Mouse (Mus musculus) neutrophil, adult 59 days (primary cell): ENCODE measurements around the gene Zfp958. TPM values are rescaled to one million over a fixed set of nuclear protein-coding genes. Genes with fewer than 3 reads are reported as not detected.

ENCODE experiments used
- total RNA-seq, 2 experiments: library from RNA; stranded (reverse); gene quantifications; 1 replicate in 1 of 2; 2 replicates in 1 of 2; pipeline ENCODE4 v1.2.4; 2023

The Zfp958 gene
- total RNA-seq: 1 to 10 TPM; 4.3 to 7.0 TPM

DNA sequence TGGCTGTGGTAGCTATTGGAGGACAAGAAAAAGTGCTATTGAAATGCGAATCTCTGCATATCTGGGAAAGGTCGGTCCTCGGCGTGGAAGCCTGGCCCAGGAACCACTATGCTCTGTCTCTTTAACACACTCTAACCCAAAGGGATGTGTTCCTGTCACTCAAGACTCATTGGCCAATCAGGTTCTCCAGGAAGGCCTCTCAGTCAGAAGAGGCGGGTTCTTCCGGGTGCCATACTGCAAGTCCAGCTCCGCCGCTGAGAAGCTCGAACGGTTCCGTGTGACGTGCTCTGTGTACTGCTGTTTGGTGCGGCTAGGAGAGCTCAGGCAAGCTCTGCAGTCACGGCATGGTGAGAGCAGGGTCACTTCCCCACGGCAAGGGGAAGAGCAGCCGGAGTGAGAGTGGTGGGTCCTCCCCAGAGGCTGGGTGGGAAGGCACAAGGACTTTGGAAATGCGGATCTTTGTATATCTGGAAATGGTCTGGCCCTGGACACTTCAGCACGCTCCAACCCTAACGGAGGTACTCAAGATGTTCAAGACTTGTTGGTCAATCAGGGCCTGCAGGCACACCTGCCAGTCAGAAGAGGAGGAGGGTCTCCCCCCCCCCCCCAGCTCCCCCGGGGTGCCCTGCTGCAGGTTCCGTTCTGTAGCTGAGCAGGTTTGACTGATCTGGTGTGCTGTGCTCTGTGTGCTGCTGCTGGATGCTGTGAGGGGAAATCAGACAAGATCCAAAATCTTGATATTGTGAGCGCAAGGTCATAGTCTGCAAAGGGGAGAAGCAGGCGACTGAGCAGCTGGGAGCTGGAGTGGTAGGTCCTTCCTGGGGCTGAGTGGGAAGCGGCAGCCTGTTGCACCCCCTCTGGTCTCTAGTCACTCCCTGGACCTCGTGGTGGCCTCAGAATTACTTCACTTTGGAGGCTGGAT, at the start of gene Zfp958:
Gene Zfp958 (plus strand): TSS at position 236 of the 922 bp plus-strand sequence.

Other genes with a start within 250 kb of the Zfp958 start
- gene Cers4, start 120.1 kb upstream of the Zfp958 start, total RNA-seq: 1 to 10 TPM; 5.0 to 5.2 TPM
- 10 to 100 TPM; 17.0 to 23.8 TPM for gene Shcbp1, start 166.4 kb downstream of the Zfp958 start, total RNA-seq